Comparison of ENCODE assay signal across 9 mouse cellular contexts in the genomic region with DNA sequence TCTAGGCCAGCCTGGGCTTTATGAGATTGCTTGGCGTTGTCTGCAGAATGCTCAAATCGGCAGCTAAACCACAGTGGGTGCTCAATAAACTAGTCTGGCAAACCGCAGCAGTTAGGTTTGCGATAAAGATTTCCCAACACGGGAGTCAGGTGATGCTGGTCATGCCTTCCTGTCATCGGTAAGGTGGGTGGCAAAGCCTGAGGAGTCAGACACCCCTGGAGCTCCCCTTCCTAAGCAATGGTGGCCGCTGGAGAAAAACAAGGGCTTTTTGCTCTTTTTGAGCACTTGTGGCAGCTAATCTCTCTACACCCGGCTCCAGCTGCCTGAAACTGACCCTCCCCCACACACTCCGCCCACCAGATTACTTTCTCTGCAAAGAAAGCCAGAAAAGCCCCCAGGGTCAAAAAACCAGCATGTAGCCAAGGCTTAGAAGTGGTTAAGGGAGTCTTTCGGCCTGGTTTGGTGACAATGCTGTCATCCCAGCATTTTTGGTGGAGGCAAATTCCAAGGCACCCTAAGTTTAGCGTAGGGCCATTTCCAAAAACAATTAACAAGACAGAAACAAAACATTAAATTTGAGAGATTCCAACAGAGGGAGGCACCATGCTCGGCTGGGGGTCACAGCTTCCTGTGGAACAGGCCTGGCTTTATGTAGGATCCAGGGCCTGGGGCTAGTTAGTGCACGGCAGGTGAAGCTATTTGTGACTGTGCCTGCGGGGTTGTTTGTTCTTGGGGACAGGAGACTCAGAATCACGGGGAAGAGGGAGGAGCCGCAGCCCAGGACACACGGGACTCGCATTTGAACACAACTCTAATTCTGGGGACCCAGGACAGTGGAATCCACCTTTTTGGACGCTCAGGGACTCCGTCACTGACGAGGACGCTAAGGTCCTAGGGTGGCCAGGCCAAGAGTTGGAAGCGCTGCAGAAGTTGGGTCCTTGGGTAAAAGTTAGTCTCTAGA. TPM values are rescaled to one million over a fixed set of nuclear protein-coding genes. Genes with fewer than 3 reads are reported as not detected.
DNase-seq lines count a peak whose midpoint lies in the region; ATAC-seq and TF ChIP-seq lines count a peak whose summit lies in the region.
"Had no signal": no experiment of that assay in that cellular context is flagged by ENCODE, and none has a peak within 500 bp of the region (broad histone marks: within the 10 kb centered on the region; RNA-seq: fewer than 3 reads in every experiment).

No protein-coding gene starts in this region.

- H3K4me2 ChIP-seq in hindbrain, embryonic 12.5 days (replicated peaks) = peak overlapping the region; percentile 51
- H3K4me2 ChIP-seq in liver, embryonic 11.5 days = peak overlapping the region; percentile 97
- H3K4me2 ChIP-seq in midbrain, postnatal 0 days (ENCODE audit: low read depth, low read length, poor library complexity, severe bottlenecking) = peak overlapping the region; percentile 38

- under 1% methylated on average over 23 of the region's 23 CpGs for WGBS in forebrain, embryonic 10.5 days
- WGBS in hindbrain, embryonic 12.5 days = 3% methylated on average over 23 of the region's 23 CpGs
- WGBS in liver, embryonic 11.5 days = 3% methylated on average over 23 of the region's 23 CpGs
- 9% methylated on average over 23 of the region's 23 CpGs for WGBS in midbrain, postnatal 0 days

- CTCF ChIA-PET in Patski (lab: Charles Lee) = interaction anchor here (1.0 to 2.1 kb wide), 4 partner anchors 11 to 19 kb away, joined by 3 to 6 read pairs (median 4); no protein-coding TSS in a partner anchor

- in situ Hi-C loops in Patski (cut with MboI; ENCODE audit: low pct_unique_long_range_greater_than_20kb) = no loop called here

- peak; percentile 66 for DNase-seq in CD4-positive, CD25-positive, alpha-beta regulatory T cell, adult 2 months (ENCODE audit: low read depth, low spot score)
- DNase-seq in Patski (ENCODE audit: low read depth, low spot score) = no peak
- DNase-seq in forebrain, embryonic 10.5 days (ENCODE audit: extremely low spot score, low spot score) = peak; percentile 83
- peak; percentile 76 for DNase-seq in liver, embryonic 11.5 days (ENCODE audit: low spot score)
- DNase-seq in midbrain, postnatal 0 days (ENCODE audit: low spot score) = no peak
- DNase-seq in urinary bladder, postnatal 36 days (ENCODE audit: low spot score in 2 of 2) = peak; percentile 63 to 68
- DNase-seq in cerebellum, adult 8-10 months = no peak

- POLR2A ChIA-PET in Patski (lab: Charles Lee) = interaction anchor here (0.9 to 3.6 kb wide), 4 partner anchors 9 to 22 kb away, joined by 3 to 11 read pairs (median 6); no protein-coding TSS in a partner anchor

- no peaks in the 10 kb centered on the region for H3K9me3 ChIP-seq in forebrain, embryonic 10.5 days
- no peaks in the 10 kb centered on the region for H3K9me3 ChIP-seq in hindbrain, embryonic 12.5 days (replicated peaks)
- H3K9me3 ChIP-seq in liver, embryonic 11.5 days (ENCODE audit: control insufficient read depth, low read length) = no peaks in the 10 kb centered on the region
- H3K9me3 ChIP-seq in midbrain, postnatal 0 days (ENCODE audit: low read length) = no peaks in the 10 kb centered on the region

- peak overlapping the region; percentile 57 for H3K4me3 ChIP-seq in forebrain, embryonic 10.5 days
- H3K4me3 ChIP-seq in hindbrain, embryonic 12.5 days = peak overlapping the region; percentile 38
- peak overlapping the region; percentile 57 for H3K4me3 ChIP-seq in liver, embryonic 11.5 days (ENCODE audit: low read depth, low read length)
- peak overlapping the region; percentile 20; the same call in 1 of the 2 replicates for H3K4me3 ChIP-seq in midbrain, postnatal 0 days (ENCODE audit: low read depth, low read length)

- H3K9ac ChIP-seq in hindbrain, embryonic 12.5 days = peak overlapping the region; percentile 59
- H3K9ac ChIP-seq in liver, embryonic 11.5 days (ENCODE audit: low read depth, low read length) = peak overlapping the region; percentile 68
- 0 out of 2 replicates have a peak overlapping the region, but pooled peaks have one; percentile 44 for H3K9ac ChIP-seq in midbrain, postnatal 0 days (replicated peaks; ENCODE audit: low read length, poor library complexity, severe bottlenecking)

- ATAC-seq in Patski = peak; percentile 24
- 0 out of 2 replicates have a peak, but pooled peaks have one; percentile 6 for ATAC-seq in hindbrain, embryonic 12.5 days (ENCODE audit: low FRiP score)
- peak; percentile 21; the same call in 1 of the 2 replicates for ATAC-seq in liver, embryonic 11.5 days (replicated peaks; ENCODE audit: low FRiP score)
- ATAC-seq in midbrain, postnatal 0 days (ENCODE audit: low FRiP score) = no peak

- TF ChIP-seq CTCF in Patski (IDR thresholded peaks at IDR 0.05) = no peak
- no peak for TF ChIP-seq CTCF in midbrain, postnatal 0 days (IDR thresholded peaks at IDR 0.05)

- peak overlapping the region; percentile 92 for H3K27ac ChIP-seq in forebrain, embryonic 10.5 days
- peak overlapping the region; percentile 80 for H3K27ac ChIP-seq in hindbrain, embryonic 12.5 days
- H3K27ac ChIP-seq in liver, embryonic 11.5 days (ENCODE audit: low read depth, low read length) = peak overlapping the region; percentile 96
- peak overlapping the region; percentile 55 for H3K27ac ChIP-seq in midbrain, postnatal 0 days (ENCODE audit: low read depth, low read length)

- H3K36me3 ChIP-seq in forebrain, embryonic 10.5 days (replicated peaks) = peaks cover 26% of the 10 kb centered on the region
- H3K36me3 ChIP-seq in hindbrain, embryonic 12.5 days = peaks cover 15% of the 10 kb centered on the region; the same call in 1 of the 2 replicates
- peaks cover 13% of the 10 kb centered on the region; the same call in 1 of the 2 replicates for H3K36me3 ChIP-seq in liver, embryonic 11.5 days (ENCODE audit: control insufficient read depth, insufficient read depth, low read length)
- H3K36me3 ChIP-seq in midbrain, postnatal 0 days (ENCODE audit: insufficient read depth, low read length) = no peaks in the 10 kb centered on the region

- no peaks in the 10 kb centered on the region for H3K27me3 ChIP-seq in Patski
- no peaks in the 10 kb centered on the region for H3K27me3 ChIP-seq in forebrain, embryonic 10.5 days (ENCODE audit: poor library complexity, severe bottlenecking)
- no peaks in the 10 kb centered on the region for H3K27me3 ChIP-seq in hindbrain, embryonic 12.5 days
- H3K27me3 ChIP-seq in liver, embryonic 11.5 days (replicated peaks; ENCODE audit: control insufficient read depth, insufficient read depth, low read length) = no peaks in the 10 kb centered on the region
- 0 out of 2 replicates have a peak, but pooled peaks cover 4% of the 10 kb centered on the region for H3K27me3 ChIP-seq in midbrain, postnatal 0 days (ENCODE audit: insufficient read depth, low read length)

- peaks cover 54% of the 10 kb centered on the region for H3K4me1 ChIP-seq in forebrain, embryonic 10.5 days
- peaks cover 38% of the 10 kb centered on the region for H3K4me1 ChIP-seq in hindbrain, embryonic 12.5 days
- peaks cover 47% of the 10 kb centered on the region for H3K4me1 ChIP-seq in liver, embryonic 11.5 days (replicated peaks; ENCODE audit: control insufficient read depth, insufficient read depth, low read length)
- no peaks in the 10 kb centered on the region for H3K4me1 ChIP-seq in midbrain, postnatal 0 days (ENCODE audit: insufficient read depth, low read length)

RNA-seq across cellular contexts. Expression of gene Plin3, which starts 3.0 kb away (rescaled TPM):
- 82.5 TPM for polyA plus RNA-seq in Patski (2021)
- polyA plus RNA-seq in forebrain, embryonic 10.5 days (2016; fragmentation: Nextera tagmentation; extraction: Ambion mirVana) = 58.3 and 59.0 TPM in 2 replicates
- 37.1 and 37.2 TPM in 2 replicates for polyA plus RNA-seq in hindbrain, embryonic 12.5 days (2016; fragmentation: Nextera tagmentation; extraction: Ambion mirVana)
- 48.4 and 53.7 TPM in 2 replicates for polyA plus RNA-seq in liver, embryonic 11.5 days (2014; fragmentation: Nextera tagmentation; extraction: Ambion mirVana)
- 8.1 and 12.4 TPM in 2 replicates for total RNA-seq in midbrain, postnatal 0 days (2014; rRNA removed)
- polyA plus RNA-seq in midbrain, postnatal 0 days (2015; fragmentation: Nextera tagmentation; extraction: Ambion mirVana) = 9.6 and 12.1 TPM in 2 replicates

RNA-seq across cellular contexts. Expression of gene Arrdc5, which starts 10.4 kb away (rescaled TPM):
- not detected for polyA plus RNA-seq in Patski (2021)
- polyA plus RNA-seq in forebrain, embryonic 10.5 days (2016; fragmentation: Nextera tagmentation; extraction: Ambion mirVana) = not detected in 2 replicates
- polyA plus RNA-seq in hindbrain, embryonic 12.5 days (2016; fragmentation: Nextera tagmentation; extraction: Ambion mirVana) = not detected in 2 replicates
- not detected in 2 replicates for polyA plus RNA-seq in liver, embryonic 11.5 days (2014; fragmentation: Nextera tagmentation; extraction: Ambion mirVana)
- not detected in 2 replicates for total RNA-seq in midbrain, postnatal 0 days (2014; rRNA removed)
- polyA plus RNA-seq in midbrain, postnatal 0 days (2015; fragmentation: Nextera tagmentation; extraction: Ambion mirVana) = not detected in 2 replicates
- total RNA-seq: left cerebral cortex, postnatal 10 days had no signal

RNA-seq across cellular contexts. Expression of gene Ticam1, which starts 13.1 kb away (rescaled TPM):
- 23.9 TPM for polyA plus RNA-seq in Patski (2021)
- 2.4 and 2.6 TPM in 2 replicates for polyA plus RNA-seq in forebrain, embryonic 10.5 days (2016; fragmentation: Nextera tagmentation; extraction: Ambion mirVana)
- polyA plus RNA-seq in hindbrain, embryonic 12.5 days (2016; fragmentation: Nextera tagmentation; extraction: Ambion mirVana) = 2.3 and 2.5 TPM in 2 replicates
- 5.8 and 6.2 TPM in 2 replicates for polyA plus RNA-seq in liver, embryonic 11.5 days (2014; fragmentation: Nextera tagmentation; extraction: Ambion mirVana)
- 3.1 and 3.7 TPM in 2 replicates for total RNA-seq in midbrain, postnatal 0 days (2014; rRNA removed)
- polyA plus RNA-seq in midbrain, postnatal 0 days (2015; fragmentation: Nextera tagmentation; extraction: Ambion mirVana) = 0.91 and 1.1 TPM in 2 replicates

RNA-seq across cellular contexts. Expression of gene Uhrf1, which starts 13.5 kb away (rescaled TPM):
- polyA plus RNA-seq in Patski (2021) = 44.3 TPM
- polyA plus RNA-seq in forebrain, embryonic 10.5 days (2016; fragmentation: Nextera tagmentation; extraction: Ambion mirVana) = 331 and 343 TPM in 2 replicates
- 95.7 and 99.9 TPM in 2 replicates for polyA plus RNA-seq in hindbrain, embryonic 12.5 days (2016; fragmentation: Nextera tagmentation; extraction: Ambion mirVana)
- polyA plus RNA-seq in liver, embryonic 11.5 days (2014; fragmentation: Nextera tagmentation; extraction: Ambion mirVana) = 172 and 182 TPM in 2 replicates
- 5.9 and 10.0 TPM in 2 replicates for total RNA-seq in midbrain, postnatal 0 days (2014; rRNA removed)
- polyA plus RNA-seq in midbrain, postnatal 0 days (2015; fragmentation: Nextera tagmentation; extraction: Ambion mirVana) = 4.7 and 4.9 TPM in 2 replicates

RNA-seq across cellular contexts. Expression of gene Fem1a, which starts 33.0 kb away (rescaled TPM):
- polyA plus RNA-seq in Patski (2021) = 17.2 TPM
- polyA plus RNA-seq in forebrain, embryonic 10.5 days (2016; fragmentation: Nextera tagmentation; extraction: Ambion mirVana) = 11.5 and 13.2 TPM in 2 replicates
- polyA plus RNA-seq in hindbrain, embryonic 12.5 days (2016; fragmentation: Nextera tagmentation; extraction: Ambion mirVana) = 19.5 and 19.8 TPM in 2 replicates
- 14.0 and 15.0 TPM in 2 replicates for polyA plus RNA-seq in liver, embryonic 11.5 days (2014; fragmentation: Nextera tagmentation; extraction: Ambion mirVana)
- total RNA-seq in midbrain, postnatal 0 days (2014; rRNA removed) = 43.2 and 45.3 TPM in 2 replicates
- polyA plus RNA-seq in midbrain, postnatal 0 days (2015; fragmentation: Nextera tagmentation; extraction: Ambion mirVana) = 13.8 and 14.2 TPM in 2 replicates

Comparison
In these comparisons a context has a peak if more than half of its experiments do, and no peak if none do; other contexts are left out.
1. DNase-seq: peak in CD4-positive, CD25-positive, alpha-beta regulatory T cell, adult 2 months (single experiment), forebrain, embryonic 10.5 days (single experiment), liver, embryonic 11.5 days (single experiment) and urinary bladder, postnatal 36 days (2 of 2); none in Patski (single experiment), midbrain, postnatal 0 days (single experiment) and cerebellum, adult 8-10 months (single experiment).
2. H3K4me2 ChIP-seq: peak in every context shown above with its lines; median percentile 97 in liver, embryonic 11.5 days; 51 in hindbrain, embryonic 12.5 days; 38 in midbrain, postnatal 0 days.
3. Peak in every context shown above with its lines, with median percentiles within 50 percentile points of each other: H3K27ac ChIP-seq, H3K4me3 ChIP-seq and H3K9ac ChIP-seq.